Mouse (Mus musculus): ENCODE data around the gene Tex14.
"Not testable (repeated sequence)": the region's sequence is repeated elsewhere in the genome, so short reads cannot be mapped to it uniquely, and the experiment has no call there.

The Tex14 gene

GRCm38 (mm10) chr11:87448476-87449199, 43.8 kb downstream of the Tex14 start:
- DNase-seq: peak; percentile 95

GRCm38 (mm10) chr11:87449200-87449547, 44.3 kb downstream of the Tex14 start:
- DNase-seq: no peak

GRCm38 (mm10) chr11:87449847-87450246, 45.0 kb downstream of the Tex14 start:
- peak; percentile 44 for DNase-seq

- DNase-seq: not testable (repeated sequence)
Observed at GRCm38 (mm10) chr11:87452779-87453178, 47.9 kb downstream of the Tex14 start.

- DNase-seq: peak; percentile 92
Observed at GRCm38 (mm10) chr11:87453216-87454034, 48.6 kb downstream of the Tex14 start.

- peak; percentile 49 for DNase-seq
Observed at GRCm38 (mm10) chr11:87454035-87454690, 49.3 kb downstream of the Tex14 start.

- peak; percentile 44 for DNase-seq
Observed at GRCm38 (mm10) chr11:87455573-87455972, 50.7 kb downstream of the Tex14 start.

- DNase-seq: no peak
Observed at GRCm38 (mm10) chr11:87455984-87456383, 51.1 kb downstream of the Tex14 start.

GRCm38 (mm10) chr11:87460566-87460965, 55.7 kb downstream of the Tex14 start:
- DNase-seq: peak; percentile 87

GRCm38 (mm10) chr11:87461780-87462460, 57.1 kb downstream of the Tex14 start:
- peak; percentile 99 for DNase-seq

- DNase-seq: peak; percentile 92
Observed at GRCm38 (mm10) chr11:87462461-87463242, 57.8 kb downstream of the Tex14 start.

GRCm38 (mm10) chr11:87463243-87463540, 58.3 kb downstream of the Tex14 start:
- DNase-seq: peak; percentile 60

GRCm38 (mm10) chr11:87463792-87464430, 59.0 kb downstream of the Tex14 start:
- DNase-seq: peak; percentile 48

- peak; percentile 90 for DNase-seq
Observed at GRCm38 (mm10) chr11:87465990-87466593, 61.2 kb downstream of the Tex14 start.

- DNase-seq: peak; percentile 89
Observed at GRCm38 (mm10) chr11:87467491-87468277, 62.8 kb downstream of the Tex14 start.

- DNase-seq: peak; percentile 86
Observed at GRCm38 (mm10) chr11:87468278-87468655, 63.4 kb downstream of the Tex14 start.

- DNase-seq: peak; percentile 68
Observed at GRCm38 (mm10) chr11:87468706-87469315, 63.9 kb downstream of the Tex14 start.

- DNase-seq: peak; percentile 99
Observed at GRCm38 (mm10) chr11:87470807-87471698, 66.2 kb downstream of the Tex14 start.

GRCm38 (mm10) chr11:87471699-87471997, 66.8 kb downstream of the Tex14 start:
- peak; percentile 62 for DNase-seq

All from heart, adult 11 months (tissue).